Mouse (Mus musculus): ENCODE data around the gene Fam19a3. TPM values are rescaled to one million over a fixed set of nuclear protein-coding genes. Genes with fewer than 3 reads are reported as not detected.

Fam19a3 gene
- polyA plus RNA-seq, 1 experiment from 2014 or later = 0.78 TPM

GRCm38 (mm10) chr3:104780561-104781420, 849 bp downstream of the Fam19a3 start, which contains the start of gene Ppm1j:
Gene Ppm1j, plus strand, starts transcription at chr3:104781056.
- 1% methylated on average over 56 of the region's 56 CpGs for WGBS
- peaks cover 45% of the 10 kb centered on the region for H3K4me1 ChIP-seq (replicated peaks)
- peak within 1 kb of the TSS; percentile 67 for H3K4me3 ChIP-seq
- H3K27me3 ChIP-seq = peaks cover 29% of the 10 kb centered on the region
- H3K27ac ChIP-seq = peak within 1 kb of the TSS; percentile 91
- ATAC-seq (replicated peaks; ENCODE audit: insufficient number of reproducible peaks, insufficient read depth, low FRiP score, low read depth) = peak; percentile 76
- peak within 1 kb of the TSS; percentile 98 for H3K4me2 ChIP-seq
- H3K36me3 ChIP-seq = no peaks in the 10 kb centered on the region
- H3K9ac ChIP-seq = peak within 1 kb of the TSS; percentile 73
- H3K9me3 ChIP-seq (replicated peaks) = no peaks in the 10 kb centered on the region

- no peak overlapping the region for H3K27ac ChIP-seq
- 2% methylated on average over 7 of the region's 7 CpGs for WGBS
- no peak overlapping the region for H3K9ac ChIP-seq
- H3K9me3 ChIP-seq (replicated peaks) = no peaks in the 10 kb centered on the region
- H3K4me3 ChIP-seq = no peak overlapping the region; the same call in 1 of the 2 replicates
- no peak for ATAC-seq (replicated peaks; ENCODE audit: insufficient number of reproducible peaks, insufficient read depth, low FRiP score, low read depth)
- no peaks in the 10 kb centered on the region for H3K36me3 ChIP-seq
- H3K4me1 ChIP-seq (replicated peaks) = peaks cover 45% of the 10 kb centered on the region
- peak overlapping the region; percentile 98; the same call in 1 of the 2 replicates for H3K4me2 ChIP-seq
- peaks cover 32% of the 10 kb centered on the region for H3K27me3 ChIP-seq
These were observed 1.7 kb downstream of the Fam19a3 start for GRCm38 (mm10) chr3:104779949-104780348.

- no peak for ATAC-seq (replicated peaks; ENCODE audit: insufficient number of reproducible peaks, insufficient read depth, low FRiP score, low read depth)
- Histone ChIP-seq H3K27me3 (peaks cover 32% of the 10 kb centered on the region), H3K27ac (no peak overlapping the region)
These were observed 4.3 kb downstream of the Fam19a3 start for GRCm38 (mm10) chr3:104777342-104777741.

GRCm38 (mm10) chr3:104773301-104773700, 8.3 kb downstream of the Fam19a3 start:
- 75% methylated on average over 7 of the region's 7 CpGs for WGBS

More at GRCm38 (mm10) chr3:104777342-104777741, 4.3 kb downstream of the Fam19a3 start:
- Histone ChIP-seq H3K4me3 (peak overlapping the region; percentile 48), H3K36me3 (no peaks in the 10 kb centered on the region), H3K4me1 (replicated peaks) (peaks cover 31% of the 10 kb centered on the region), H3K4me2 (peak overlapping the region; percentile 79), H3K9ac (peak overlapping the region; percentile 51), H3K9me3 (replicated peaks) (no peaks in the 10 kb centered on the region)
- WGBS = 1% methylated on average over 20 of the region's 20 CpGs

GRCm38 (mm10) chr3:104771460-104771859, 10.2 kb downstream of the Fam19a3 start:
- 62% methylated on average over 6 of the region's 6 CpGs for WGBS
- no peak for ATAC-seq (replicated peaks; ENCODE audit: insufficient number of reproducible peaks, insufficient read depth, low FRiP score, low read depth)
- Histone ChIP-seq H3K27me3 (peaks cover 14% of the 10 kb centered on the region), H3K27ac (no peak overlapping the region), H3K36me3 (no peaks in the 10 kb centered on the region), H3K9ac (no peak overlapping the region), H3K9me3 (replicated peaks) (no peaks in the 10 kb centered on the region), H3K4me1 (replicated peaks) (no peaks in the 10 kb centered on the region), H3K4me2 (no peak overlapping the region), H3K4me3 (no peak overlapping the region)

More at GRCm38 (mm10) chr3:104773301-104773700, 8.3 kb downstream of the Fam19a3 start:
- peaks cover 8% of the 10 kb centered on the region; the same call in 1 of the 2 replicates for H3K4me1 ChIP-seq (replicated peaks)
- peaks cover 27% of the 10 kb centered on the region for H3K27me3 ChIP-seq
- ATAC-seq (replicated peaks; ENCODE audit: insufficient number of reproducible peaks, insufficient read depth, low FRiP score, low read depth) = no peak
- no peaks in the 10 kb centered on the region for H3K9me3 ChIP-seq (replicated peaks)
- no peaks in the 10 kb centered on the region for H3K36me3 ChIP-seq
- no peak overlapping the region for H3K4me2 ChIP-seq
- H3K27ac ChIP-seq = no peak overlapping the region
- no peak overlapping the region for H3K4me3 ChIP-seq
- no peak overlapping the region for H3K9ac ChIP-seq

GRCm38 (mm10) chr3:104770918-104771317, 10.7 kb downstream of the Fam19a3 start:
- Histone ChIP-seq H3K9me3 (replicated peaks) (no peaks in the 10 kb centered on the region), H3K27me3 (peaks cover 8% of the 10 kb centered on the region), H3K4me1 (replicated peaks) (no peaks in the 10 kb centered on the region), H3K4me3 (no peak overlapping the region), H3K9ac (no peak overlapping the region), H3K27ac (no peak overlapping the region), H3K4me2 (no peak overlapping the region), H3K36me3 (no peaks in the 10 kb centered on the region)
- 66% methylated on average over 3 of the region's 3 CpGs for WGBS
- ATAC-seq (replicated peaks; ENCODE audit: insufficient number of reproducible peaks, insufficient read depth, low FRiP score, low read depth) = no peak

- WGBS = 56% methylated on average over 10 of the region's 10 CpGs
- no peak for ATAC-seq (replicated peaks; ENCODE audit: insufficient number of reproducible peaks, insufficient read depth, low FRiP score, low read depth)
- no peaks in the 10 kb centered on the region for H3K36me3 ChIP-seq
- H3K27me3 ChIP-seq = 0 out of 2 replicates have a peak, but pooled peaks cover 5% of the 10 kb centered on the region
- no peak overlapping the region for H3K4me3 ChIP-seq
- no peak overlapping the region for H3K27ac ChIP-seq
- H3K4me2 ChIP-seq = no peak overlapping the region
- no peak overlapping the region for H3K9ac ChIP-seq
- H3K9me3 ChIP-seq (replicated peaks) = no peaks in the 10 kb centered on the region
- H3K4me1 ChIP-seq (replicated peaks) = no peaks in the 10 kb centered on the region
These were observed 11.6 kb downstream of the Fam19a3 start for GRCm38 (mm10) chr3:104770035-104770434.

GRCm38 (mm10) chr3:104769135-104769534, 12.5 kb downstream of the Fam19a3 start:
- 0 out of 2 replicates have a peak, but pooled peaks cover 5% of the 10 kb centered on the region for H3K27me3 ChIP-seq
- no peaks in the 10 kb centered on the region for H3K9me3 ChIP-seq (replicated peaks)
- no peak for ATAC-seq (replicated peaks; ENCODE audit: insufficient number of reproducible peaks, insufficient read depth, low FRiP score, low read depth)
- 50% methylated on average over 3 of the region's 3 CpGs for WGBS
- no peak overlapping the region for H3K4me2 ChIP-seq
- no peak overlapping the region for H3K27ac ChIP-seq
- no peaks in the 10 kb centered on the region for H3K4me1 ChIP-seq (replicated peaks)
- no peak overlapping the region for H3K4me3 ChIP-seq
- H3K36me3 ChIP-seq = no peaks in the 10 kb centered on the region
- no peak overlapping the region for H3K9ac ChIP-seq

- Histone ChIP-seq H3K36me3 (no peaks in the 10 kb centered on the region), H3K27me3 (0 out of 2 replicates have a peak, but pooled peaks cover 5% of the 10 kb centered on the region), H3K9me3 (replicated peaks) (no peaks in the 10 kb centered on the region), H3K9ac (no peak overlapping the region), H3K4me3 (no peak overlapping the region), H3K4me1 (replicated peaks) (no peaks in the 10 kb centered on the region), H3K4me2 (no peak overlapping the region), H3K27ac (no peak overlapping the region)
- ATAC-seq (replicated peaks; ENCODE audit: insufficient number of reproducible peaks, insufficient read depth, low FRiP score, low read depth) = no peak
- WGBS = 66% methylated on average over 4 of the region's 4 CpGs
These were observed 13.9 kb downstream of the Fam19a3 start for GRCm38 (mm10) chr3:104767716-104768115.

- H3K27me3 ChIP-seq = 0 out of 2 replicates have a peak, but pooled peaks cover 3% of the 10 kb centered on the region
- no peak overlapping the region for H3K4me2 ChIP-seq
- no peaks in the 10 kb centered on the region for H3K9me3 ChIP-seq (replicated peaks)
- ATAC-seq (replicated peaks; ENCODE audit: insufficient number of reproducible peaks, insufficient read depth, low FRiP score, low read depth) = no peak
- no peaks in the 10 kb centered on the region for H3K36me3 ChIP-seq
- 49% methylated on average over 2 of the region's 2 CpGs for WGBS
- no peak overlapping the region for H3K4me3 ChIP-seq
- H3K27ac ChIP-seq = no peak overlapping the region
- peaks cover under 1% of the 10 kb centered on the region; the same call in 1 of the 2 replicates for H3K4me1 ChIP-seq (replicated peaks)
- H3K9ac ChIP-seq = no peak overlapping the region
These were observed 14.5 kb downstream of the Fam19a3 start for GRCm38 (mm10) chr3:104767141-104767540.

- WGBS = 30% methylated on average over 4 of the region's 4 CpGs
- ATAC-seq (replicated peaks; ENCODE audit: insufficient number of reproducible peaks, insufficient read depth, low FRiP score, low read depth) = no peak
- H3K4me1 ChIP-seq (replicated peaks) = peaks cover 4% of the 10 kb centered on the region
- no peaks in the 10 kb centered on the region for H3K36me3 ChIP-seq
- H3K27ac ChIP-seq = no peak overlapping the region
- H3K4me3 ChIP-seq = no peak overlapping the region
- H3K4me2 ChIP-seq = no peak overlapping the region
- H3K27me3 ChIP-seq = 0 out of 2 replicates have a peak, but pooled peaks cover 2% of the 10 kb centered on the region
- H3K9me3 ChIP-seq (replicated peaks) = no peaks in the 10 kb centered on the region
- H3K9ac ChIP-seq = no peak overlapping the region
These were observed 16.6 kb downstream of the Fam19a3 start for GRCm38 (mm10) chr3:104765021-104765420.

All from heart, embryonic 15.5 days (tissue).